In the genomic region with DNA sequence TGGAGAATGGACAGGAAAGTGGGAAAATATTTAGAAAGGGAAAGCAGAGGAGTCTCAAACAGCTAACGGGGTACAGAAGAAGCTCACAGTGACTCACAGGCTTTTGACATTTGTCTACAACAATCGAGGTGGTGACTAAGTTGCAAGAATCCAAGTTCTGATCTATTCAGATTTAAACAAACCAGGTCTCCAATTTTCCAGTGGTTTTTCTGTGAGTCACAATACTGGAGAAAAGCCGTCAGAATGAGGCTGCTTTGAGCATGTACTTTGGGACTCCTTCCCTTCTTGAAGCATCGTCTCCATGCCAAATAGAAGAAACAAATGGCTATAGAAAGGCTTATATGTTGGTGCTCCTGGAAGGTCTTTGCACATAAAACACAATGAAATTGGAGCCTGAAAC, we compare ENCODE assay signal across 20 mouse cellular contexts.
DNase-seq lines count a peak whose midpoint lies in the region; TF ChIP-seq lines count a peak whose summit lies in the region.
"Had no signal": no experiment of that assay in that cellular context is flagged by ENCODE, and none has a peak within 500 bp of the region (broad histone marks: within the 10 kb centered on the region; RNA-seq: fewer than 3 reads in every experiment).

No protein-coding gene starts in this region.

- TF ChIP-seq POLR2A in embryonic fibroblast, embryonic 13.5 days (IDR thresholded peaks at IDR 0.05; ENCODE audit: low read depth, low read length) = no peak

- no peak overlapping the region for H3K4me3 ChIP-seq in embryonic fibroblast, embryonic 13.5 days (ENCODE audit: insufficient read depth, low read length)
- H3K4me3 ChIP-seq: embryonic facial prominence, embryonic 13.5 days; embryonic facial prominence, embryonic 15.5 days; forebrain, embryonic 10.5 days; forebrain, embryonic 12.5 days had no signal

- peak overlapping the region; percentile 68 for H3K27ac ChIP-seq in embryonic fibroblast, embryonic 13.5 days (ENCODE audit: insufficient read depth, low read length)
- H3K27ac ChIP-seq: embryonic facial prominence, embryonic 13.5 days; embryonic facial prominence, embryonic 15.5 days; forebrain, embryonic 10.5 days; forebrain, embryonic 12.5 days had no signal

- H3K4me1 ChIP-seq in embryonic fibroblast, embryonic 13.5 days (ENCODE audit: control insufficient read depth, insufficient read depth, low read length) = peaks cover 7% of the 10 kb centered on the region; the same call in 1 of the 2 replicates
- H3K4me1 ChIP-seq: embryonic facial prominence, embryonic 13.5 days; embryonic facial prominence, embryonic 15.5 days; forebrain, embryonic 10.5 days; forebrain, embryonic 12.5 days had no signal

- no peak for TF ChIP-seq CTCF in embryonic fibroblast, embryonic 13.5 days (IDR thresholded peaks at IDR 0.05; ENCODE audit: borderline replicate concordance, insufficient read depth, low read length)

- intact Hi-C loops in gastrocnemius, postnatal 14 days (cut with DNase I; ENCODE audit: low total_unique reads) = no loop called here

- peak; percentile 4 for DNase-seq in adrenal gland, adult 2 months
- no peak for DNase-seq in adrenal gland, postnatal 14 days
- DNase-seq in NIH3T3 (ENCODE audit: low read depth) = peak; percentile 67
- no peak for DNase-seq in layer of hippocampus, postnatal 36 days
- no peak for DNase-seq in gastrocnemius, postnatal 14 days
- no peak for DNase-seq in right cerebral cortex, postnatal 10 days (ENCODE audit: low spot score in 2 of 2)
- DNase-seq: adrenal gland, postnatal 10 days; adrenal gland, postnatal 36 days; cerebellum, adult 11 months; cerebellum, adult 18-20 months; cerebellum, adult 8-10 months; cerebellum, adult 9-11 months; cerebellum, postnatal 14 days; cerebellum, postnatal 36 days; embryo, embryonic 11 days had no signal

Comparison
In these comparisons a context has a peak if more than half of its experiments do, and no peak if none do; other contexts are left out.
1. DNase-seq: peak in adrenal gland, adult 2 months (single experiment) and NIH3T3 (single experiment); none in adrenal gland, postnatal 14 days (single experiment), layer of hippocampus, postnatal 36 days (0 of 2), gastrocnemius, postnatal 14 days (single experiment) and right cerebral cortex, postnatal 10 days (0 of 2).